Mouse (Mus musculus) right cerebral cortex, adult 18-20 months (tissue): Measurements from ENCODE around the gene Gpr18.
"Not testable (repeated sequence)": the region's sequence is repeated elsewhere in the genome, so short reads cannot be mapped to it uniquely, and the experiment has no call there.

ENCODE experiments used
- DNase-seq: peaks from one replicate; pipeline ENCODE4 v3.0.0; 2022; ENCODE audit warnings: mixed read lengths

Gpr18 gene

DNA sequence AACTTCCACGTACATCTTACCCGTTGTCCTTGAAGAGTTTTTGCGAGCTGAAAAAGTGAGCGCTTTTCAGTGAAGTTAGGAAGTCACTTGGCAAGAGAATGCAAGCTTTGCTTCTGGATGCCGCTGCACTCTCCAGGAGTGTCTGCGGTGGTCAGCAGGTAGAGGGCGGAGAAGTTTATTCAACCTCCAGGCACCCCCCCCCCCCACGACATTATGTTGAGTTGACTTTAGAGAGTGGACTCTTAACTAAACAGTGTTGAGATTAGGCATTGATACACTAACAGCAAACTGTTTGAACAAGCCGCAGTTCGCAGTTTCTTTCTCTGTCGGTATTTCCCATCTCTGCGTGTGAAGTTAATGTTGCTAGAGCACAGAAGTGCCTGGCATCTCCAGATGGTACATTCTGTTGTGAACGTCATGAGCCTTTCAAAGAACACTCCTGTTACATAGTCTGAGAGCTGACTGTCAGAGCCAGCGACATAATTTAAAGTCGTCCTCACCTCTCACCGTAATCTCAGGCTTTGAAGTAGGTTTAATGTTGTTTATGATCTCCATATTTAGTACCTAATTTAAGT lies 36.2 kb downstream of the Gpr18 start:
- peak; percentile 21 for DNase-seq

DNA sequence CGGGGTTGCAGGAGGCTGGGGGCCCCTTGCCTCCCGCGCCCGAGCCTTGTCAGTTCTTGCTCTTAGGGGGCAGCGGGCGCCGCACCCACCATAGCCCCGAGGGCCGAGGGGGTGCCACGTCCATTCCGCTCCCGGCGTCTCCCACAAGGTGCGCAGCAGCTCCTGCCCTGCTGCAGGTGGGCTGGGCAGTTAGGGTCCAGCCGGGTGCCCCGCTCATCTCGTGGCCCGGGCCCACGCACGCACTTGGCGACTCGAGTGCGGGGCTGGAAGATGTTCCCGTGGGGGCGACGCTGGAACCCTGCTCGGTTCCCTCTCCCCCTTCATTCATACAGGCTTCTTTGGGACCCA lies 36.7 kb downstream of the Gpr18 start:
- DNase-seq, result no peak

DNA sequence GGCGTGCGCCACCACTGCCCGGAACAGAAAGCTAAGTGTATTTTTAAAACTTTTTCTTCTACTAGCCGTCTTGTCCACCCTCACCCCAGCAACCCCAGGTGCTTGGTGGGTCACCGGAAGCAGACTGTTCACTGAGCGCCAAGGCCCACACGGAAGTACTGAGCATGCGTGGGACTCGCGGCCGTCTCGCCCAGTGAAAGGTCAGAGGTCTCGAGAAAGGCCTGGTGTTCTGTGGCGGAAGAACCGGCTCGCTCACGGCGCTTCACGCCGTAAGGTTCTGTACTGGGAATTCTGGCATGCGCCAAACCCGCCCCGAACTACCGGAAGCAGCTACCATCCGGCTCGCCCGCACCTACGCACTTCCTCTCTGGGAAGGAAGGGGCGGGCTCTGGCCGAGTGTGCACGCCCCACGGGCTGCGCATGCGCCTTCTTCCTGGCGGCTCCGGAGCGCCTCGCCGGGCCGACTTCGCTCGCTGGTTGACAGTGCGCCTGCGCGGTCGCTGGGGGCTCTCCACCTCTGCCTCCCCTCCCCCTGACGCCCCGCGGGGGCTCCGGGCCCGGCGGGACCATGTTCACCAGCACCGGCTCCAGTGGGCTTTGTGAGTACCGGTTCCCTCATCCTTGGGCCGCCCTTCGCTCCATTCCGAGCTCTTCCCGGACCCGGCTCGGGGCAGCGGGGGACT lies 37.3 kb downstream of the Gpr18 start, which contains the start of gene Ubac2:
Gene Ubac2, plus strand, starts transcription at position 445 of the 683 bp plus-strand sequence.
- DNase-seq, result peak; percentile 99

DNA sequence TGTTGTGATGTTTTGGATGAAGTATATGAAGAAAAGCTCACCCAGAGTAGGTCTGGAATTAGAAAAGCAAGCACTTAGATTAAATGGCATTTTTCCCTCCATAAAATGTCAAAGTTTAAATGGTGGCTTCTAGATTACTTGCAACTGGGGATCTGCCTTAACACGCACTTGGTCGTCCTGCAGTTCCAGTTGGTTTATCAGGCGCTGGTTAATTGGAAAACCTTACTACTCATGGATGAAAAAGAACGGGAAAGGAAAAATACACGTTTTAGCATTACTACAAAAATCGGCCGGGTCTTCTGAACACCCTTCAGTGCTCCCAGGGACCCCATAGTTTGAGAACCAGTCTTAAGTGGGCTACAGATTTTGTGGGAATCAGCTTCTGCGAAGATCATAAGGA lies 37.9 kb downstream of the Gpr18 start:
- DNase-seq, result no peak

DNA sequence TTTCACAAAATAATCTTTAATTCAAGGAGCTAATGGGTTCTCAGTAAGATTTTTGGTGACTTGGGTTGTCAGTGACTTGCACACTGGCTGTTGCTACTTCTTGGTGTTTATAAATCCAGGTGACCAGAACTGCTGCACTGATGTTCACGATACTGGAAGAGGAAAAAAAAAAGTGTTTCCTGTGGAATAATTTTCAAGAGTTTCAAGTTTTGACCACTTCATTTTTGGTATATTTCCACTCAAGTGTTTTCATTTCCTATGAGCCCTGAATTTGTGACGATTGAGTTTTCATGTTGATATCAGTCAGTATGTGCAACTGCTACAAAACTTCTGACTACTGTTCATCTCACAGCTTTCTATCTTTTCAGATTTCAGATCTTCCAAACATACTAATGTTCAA lies 38.7 kb downstream of the Gpr18 start:
- no peak for DNase-seq

DNA sequence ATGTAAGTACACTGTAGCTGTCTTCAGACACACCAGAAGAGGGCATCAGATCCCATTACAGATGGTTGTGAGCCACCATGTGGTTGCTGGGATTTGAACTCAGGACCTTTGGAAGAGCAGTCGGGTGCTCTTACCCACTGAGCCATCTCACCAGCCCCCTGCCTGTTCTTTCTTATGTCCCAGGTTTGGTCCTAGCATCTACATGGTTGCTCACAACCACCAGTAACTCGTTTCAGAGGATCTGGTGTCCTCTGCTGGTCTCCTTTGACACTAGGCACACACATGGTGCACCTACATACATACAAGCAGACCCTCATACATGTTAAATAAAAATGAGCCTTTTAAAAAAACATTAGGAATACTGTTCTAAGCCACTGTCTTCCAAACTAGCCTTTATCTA lies 39.4 kb downstream of the Gpr18 start:
- DNase-seq, result not testable (repeated sequence)

DNA sequence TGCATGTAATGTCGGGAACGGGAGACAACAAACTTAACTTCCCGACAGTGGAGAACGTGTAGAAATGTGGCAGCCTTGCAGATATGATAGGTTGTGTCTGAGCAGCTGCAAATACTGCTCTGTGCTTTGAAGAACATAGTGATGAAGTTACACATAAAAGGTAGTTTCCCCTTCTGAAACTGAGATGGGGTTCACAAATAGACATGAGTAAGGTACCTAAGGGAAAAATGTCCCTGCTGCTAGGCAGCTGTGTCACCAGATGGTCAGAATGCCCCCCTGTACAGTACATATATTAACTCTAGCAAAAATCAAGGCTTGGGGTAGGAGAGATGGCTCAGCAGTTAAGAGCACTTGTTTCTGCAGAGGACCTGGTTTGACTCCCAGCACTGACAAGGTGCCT lies 41.9 kb downstream of the Gpr18 start:
- DNase-seq, result no peak

DNA sequence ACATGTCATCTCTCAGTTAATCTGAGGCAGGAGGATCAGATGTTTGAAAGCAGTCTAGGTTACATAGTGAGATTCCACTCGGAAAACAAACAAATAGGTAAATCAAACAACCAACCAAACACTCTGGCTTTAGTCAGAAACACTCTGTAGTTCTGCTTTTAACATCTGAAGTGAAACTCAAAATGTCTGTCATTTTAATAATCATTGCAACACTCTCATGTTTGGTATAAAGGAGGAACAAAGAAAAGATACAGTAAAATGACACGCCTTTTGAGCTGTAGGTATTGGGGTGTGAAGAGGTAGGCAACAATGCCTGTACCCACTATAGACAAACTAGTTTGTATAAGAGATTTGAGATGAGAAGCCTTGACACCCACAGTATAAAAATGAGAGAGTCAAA lies 42.4 kb downstream of the Gpr18 start:
- no peak for DNase-seq

DNA sequence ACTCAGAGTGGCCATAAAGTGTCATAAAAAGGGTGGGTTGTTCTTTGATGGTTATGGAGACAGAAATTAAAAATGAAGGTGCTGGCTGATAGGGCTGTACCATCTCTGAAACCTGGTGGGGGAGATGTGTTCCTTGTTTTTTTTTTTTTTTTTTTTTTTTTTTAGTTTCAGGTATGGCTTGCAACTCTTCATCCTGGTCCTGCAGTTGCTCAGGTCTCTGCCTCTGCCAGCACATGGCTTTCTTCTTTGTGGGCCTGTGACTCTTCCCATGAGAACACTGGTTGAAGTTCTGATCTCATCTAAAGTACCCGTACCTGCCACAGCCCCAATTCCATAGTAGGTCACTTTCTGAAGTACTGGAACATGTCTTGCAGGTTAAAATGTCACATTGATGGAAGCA lies 42.8 kb downstream of the Gpr18 start:
- no peak for DNase-seq

DNA sequence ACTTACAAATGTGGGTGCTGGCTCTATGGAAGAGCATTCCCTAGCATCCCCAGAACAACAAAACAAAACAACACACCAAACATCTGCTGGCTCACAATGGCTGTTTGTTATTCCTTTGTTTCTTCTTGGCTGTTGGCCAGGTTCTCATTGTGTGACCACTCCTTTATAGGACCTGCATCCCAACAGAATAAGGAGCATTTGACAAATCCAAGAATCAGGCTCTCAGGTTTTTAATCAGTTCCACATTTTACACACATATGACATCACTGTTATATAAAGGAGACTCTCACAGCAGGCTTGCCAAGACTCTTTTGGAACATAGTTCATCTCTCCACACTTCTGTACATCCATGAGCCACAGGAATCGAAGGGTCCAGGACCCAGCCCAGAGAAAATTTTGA lies 46.5 kb downstream of the Gpr18 start:
- peak; percentile 18 for DNase-seq

DNA sequence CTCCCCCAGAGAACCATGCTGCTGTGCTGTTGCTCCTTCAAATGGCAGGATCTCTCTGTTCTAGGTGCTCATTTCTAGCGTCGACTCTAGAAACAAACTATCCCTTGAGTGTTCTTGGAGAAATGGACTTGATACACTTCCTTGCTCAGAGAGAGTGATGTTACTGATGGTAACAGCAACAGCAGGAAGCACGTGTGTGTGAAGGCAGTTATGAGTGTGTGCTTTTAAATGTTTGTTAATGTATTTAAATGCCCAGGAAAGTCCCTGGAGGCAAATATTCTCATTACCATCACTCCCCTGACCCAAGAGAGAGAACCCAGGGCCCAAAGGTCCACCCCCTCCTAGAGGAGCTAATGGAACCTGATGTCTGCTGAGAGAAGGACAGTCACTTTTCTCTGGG lies 49.0 kb downstream of the Gpr18 start:
- no peak for DNase-seq

DNA sequence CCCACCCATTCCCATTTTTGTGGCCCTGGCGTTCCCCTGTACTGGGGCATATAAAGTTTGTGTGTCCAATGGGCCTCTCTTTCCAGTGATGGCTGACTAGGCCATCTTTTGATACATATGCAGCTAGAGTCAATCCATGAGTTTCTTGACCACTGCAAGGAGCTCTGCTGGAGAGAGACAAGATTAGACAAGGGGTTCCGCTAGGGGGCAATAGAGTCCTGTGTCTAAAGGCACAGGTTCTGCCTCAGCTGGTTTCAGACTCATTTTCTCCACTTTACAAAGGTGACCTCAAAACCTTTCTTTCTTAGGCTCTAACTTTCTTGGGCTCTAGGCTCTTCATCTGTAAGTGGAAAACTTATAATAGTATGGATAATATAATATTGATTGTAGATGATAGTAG lies 50.4 kb downstream of the Gpr18 start:
- DNase-seq, result peak; percentile 65
